Mouse (Mus musculus): ENCODE results near the gene Akap6. TPM values are rescaled to one million over a fixed set of nuclear protein-coding genes. Genes with fewer than 3 reads are reported as not detected.

The Akap6 gene
- polyA plus RNA-seq, 1 experiment from 2014 or later, result 0.04 TPM

DNA sequence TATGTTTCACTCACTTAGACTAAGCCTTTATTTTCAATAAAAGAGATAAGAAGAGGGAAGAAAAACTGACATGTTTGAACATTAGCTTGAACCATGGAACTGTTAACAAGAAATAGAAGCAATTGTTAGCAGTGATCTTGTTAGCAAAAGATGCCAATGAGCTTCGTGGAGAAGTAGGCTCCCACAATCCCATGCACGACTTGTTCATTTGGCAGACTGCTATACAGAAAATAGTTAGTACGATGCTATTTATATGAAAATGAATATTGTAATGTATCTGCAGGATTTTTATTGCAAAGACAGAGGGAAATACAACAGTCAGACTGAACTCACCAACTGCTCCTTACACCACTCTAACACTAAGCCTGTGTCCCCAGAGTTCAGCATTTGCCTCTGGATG is 162.7 kb downstream of the Akap6 start:
- no peak for ATAC-seq (ENCODE audit: low read depth)
- H3K9me3 ChIP-seq (replicated peaks; ENCODE audit: control insufficient read depth, low read length), result no peaks in the 10 kb centered on the region

GRCm38 (mm10) chr12:52868000-52868624 is 168.9 kb downstream of the Akap6 start:
- Histone ChIP-seq H3K27ac (ENCODE audit: low read length) (no peak overlapping the region), H3K4me3 (ENCODE audit: low read depth, low read length) (no peak overlapping the region), H3K4me1 (ENCODE audit: control insufficient read depth, low read depth, low read length) (no peaks in the 10 kb centered on the region), H3K4me2 (ENCODE audit: low read depth, low read length) (no peak overlapping the region), H3K9ac (ENCODE audit: low read depth, low read length) (no peak overlapping the region), H3K27me3 (ENCODE audit: control insufficient read depth, insufficient read depth, low read depth, low read length) (no peaks in the 10 kb centered on the region), H3K36me3 (ENCODE audit: control insufficient read depth, insufficient read depth) (no peaks in the 10 kb centered on the region), H3K9me3 (replicated peaks; ENCODE audit: control insufficient read depth, low read length) (no peaks in the 10 kb centered on the region)
- ATAC-seq (ENCODE audit: low read depth), result no peak
- 42% methylated on average over 8 of the region's 8 CpGs for WGBS (ENCODE audit: insufficient replicate concordance)

More for the DNA sequence above, 162.7 kb downstream of the Akap6 start:
- no peaks in the 10 kb centered on the region for H3K27me3 ChIP-seq (ENCODE audit: control insufficient read depth, insufficient read depth, low read depth, low read length)
- H3K4me2 ChIP-seq (ENCODE audit: low read depth, low read length), result no peak overlapping the region
- H3K4me3 ChIP-seq (ENCODE audit: low read depth, low read length), result no peak overlapping the region
- H3K4me1 ChIP-seq (ENCODE audit: control insufficient read depth, low read depth, low read length), result no peaks in the 10 kb centered on the region
- H3K27ac ChIP-seq (ENCODE audit: low read length), result no peak overlapping the region
- H3K9ac ChIP-seq (ENCODE audit: low read depth, low read length), result no peak overlapping the region
- 65% methylated on average over 3 of the region's 3 CpGs for WGBS (ENCODE audit: insufficient replicate concordance)
- no peaks in the 10 kb centered on the region for H3K36me3 ChIP-seq (ENCODE audit: control insufficient read depth, insufficient read depth)

DNA sequence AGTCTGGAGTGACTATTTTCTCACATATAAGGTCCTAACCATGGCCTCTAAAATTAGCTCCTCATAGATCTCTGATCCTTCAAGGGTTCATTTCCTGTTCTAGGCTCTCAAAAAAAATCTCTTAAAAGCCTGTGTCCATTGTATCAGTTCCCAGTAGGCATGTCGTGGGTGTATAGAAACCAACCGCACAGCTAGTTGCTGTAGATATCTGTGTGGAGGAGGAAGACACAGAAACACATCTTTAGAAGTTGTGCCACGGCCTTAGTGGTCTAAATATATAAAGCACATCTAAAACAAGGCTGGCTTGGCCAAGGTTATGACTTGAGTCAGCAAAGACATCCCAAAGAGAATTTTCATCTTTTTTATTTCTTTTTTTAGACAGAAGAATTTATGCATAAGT is 172.4 kb downstream of the Akap6 start:
- H3K4me2 ChIP-seq (ENCODE audit: low read depth, low read length), result no peak overlapping the region
- no peaks in the 10 kb centered on the region for H3K36me3 ChIP-seq (ENCODE audit: control insufficient read depth, insufficient read depth)
- no peaks in the 10 kb centered on the region for H3K27me3 ChIP-seq (ENCODE audit: control insufficient read depth, insufficient read depth, low read depth, low read length)
- H3K9ac ChIP-seq (ENCODE audit: low read depth, low read length), result no peak overlapping the region
- H3K27ac ChIP-seq (ENCODE audit: low read length), result no peak overlapping the region
- H3K4me3 ChIP-seq (ENCODE audit: low read depth, low read length), result no peak overlapping the region
- H3K9me3 ChIP-seq (replicated peaks; ENCODE audit: control insufficient read depth, low read length), result no peaks in the 10 kb centered on the region
- no peak for ATAC-seq (ENCODE audit: low read depth)
- H3K4me1 ChIP-seq (ENCODE audit: control insufficient read depth, low read depth, low read length), result no peaks in the 10 kb centered on the region
- 43% methylated on average over 3 of the region's 3 CpGs for WGBS (ENCODE audit: insufficient replicate concordance)

DNA sequence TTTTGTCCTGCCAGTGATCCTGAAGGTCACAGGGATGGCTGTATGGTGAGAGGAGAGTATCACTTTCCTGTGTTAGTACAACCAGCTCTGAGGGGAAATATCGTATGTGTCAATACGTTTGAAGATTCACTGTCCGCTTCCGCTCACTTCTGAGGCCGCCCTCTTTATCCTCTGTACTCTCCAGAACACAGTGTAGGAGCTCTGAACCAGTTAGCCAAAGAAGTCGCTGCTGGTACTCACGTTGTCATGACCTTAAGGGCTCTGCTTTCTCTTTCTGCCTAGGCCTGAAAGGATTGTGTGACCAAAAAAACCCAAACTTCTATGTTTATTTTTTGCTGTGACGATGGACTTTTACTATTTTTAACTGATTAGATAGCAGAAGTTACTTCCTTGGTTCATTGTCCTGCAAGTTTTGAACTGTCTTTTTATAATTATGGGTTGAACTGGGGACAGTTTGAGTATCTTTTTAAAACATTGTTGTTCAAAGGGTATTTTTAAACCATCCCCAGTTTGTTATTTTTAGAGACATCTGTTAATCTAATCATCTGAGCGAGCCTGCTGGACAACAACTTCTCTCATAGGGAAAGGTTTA is 175.2 kb downstream of the Akap6 start:
- Histone ChIP-seq H3K9ac (ENCODE audit: low read depth, low read length) (no peak overlapping the region), H3K4me3 (ENCODE audit: low read depth, low read length) (no peak overlapping the region), H3K27ac (ENCODE audit: low read length) (no peak overlapping the region), H3K27me3 (ENCODE audit: control insufficient read depth, insufficient read depth, low read depth, low read length) (no peaks in the 10 kb centered on the region), H3K9me3 (replicated peaks; ENCODE audit: control insufficient read depth, low read length) (no peaks in the 10 kb centered on the region), H3K36me3 (ENCODE audit: control insufficient read depth, insufficient read depth) (no peaks in the 10 kb centered on the region), H3K4me2 (ENCODE audit: low read depth, low read length) (no peak overlapping the region), H3K4me1 (ENCODE audit: control insufficient read depth, low read depth, low read length) (no peaks in the 10 kb centered on the region)
- 62% methylated on average over 9 of the region's 9 CpGs for WGBS (ENCODE audit: insufficient replicate concordance)
- no peak for ATAC-seq (ENCODE audit: low read depth)

DNA sequence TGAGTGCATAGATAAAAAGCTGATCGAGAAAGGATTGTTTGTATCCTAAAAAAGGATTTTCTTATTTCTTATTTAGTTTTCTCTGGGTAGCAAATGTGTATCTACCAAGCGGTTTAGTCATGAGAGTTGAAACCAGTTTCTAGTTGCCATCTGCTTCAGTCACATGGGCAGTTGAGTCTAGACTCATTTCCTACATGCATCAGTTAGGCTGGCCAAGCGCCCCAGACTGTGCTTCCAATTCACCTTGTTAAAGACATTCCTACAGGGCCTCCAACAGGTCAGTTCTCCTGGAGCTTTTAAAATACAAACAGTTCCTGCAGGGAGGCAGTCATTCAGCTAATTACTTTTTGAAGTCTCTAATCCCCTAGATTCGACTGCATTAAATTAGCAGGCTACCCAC is 176.9 kb downstream of the Akap6 start:
- WGBS (ENCODE audit: insufficient replicate concordance), result 50% methylated on average over 4 of the region's 4 CpGs
- Histone ChIP-seq H3K9me3 (replicated peaks; ENCODE audit: control insufficient read depth, low read length) (no peaks in the 10 kb centered on the region), H3K4me1 (ENCODE audit: control insufficient read depth, low read depth, low read length) (no peaks in the 10 kb centered on the region), H3K4me2 (ENCODE audit: low read depth, low read length) (no peak overlapping the region), H3K27ac (ENCODE audit: low read length) (no peak overlapping the region), H3K36me3 (ENCODE audit: control insufficient read depth, insufficient read depth) (no peaks in the 10 kb centered on the region), H3K27me3 (ENCODE audit: control insufficient read depth, insufficient read depth, low read depth, low read length) (no peaks in the 10 kb centered on the region), H3K4me3 (ENCODE audit: low read depth, low read length) (no peak overlapping the region), H3K9ac (ENCODE audit: low read depth, low read length) (no peak overlapping the region)
- no peak for ATAC-seq (ENCODE audit: low read depth)

DNA sequence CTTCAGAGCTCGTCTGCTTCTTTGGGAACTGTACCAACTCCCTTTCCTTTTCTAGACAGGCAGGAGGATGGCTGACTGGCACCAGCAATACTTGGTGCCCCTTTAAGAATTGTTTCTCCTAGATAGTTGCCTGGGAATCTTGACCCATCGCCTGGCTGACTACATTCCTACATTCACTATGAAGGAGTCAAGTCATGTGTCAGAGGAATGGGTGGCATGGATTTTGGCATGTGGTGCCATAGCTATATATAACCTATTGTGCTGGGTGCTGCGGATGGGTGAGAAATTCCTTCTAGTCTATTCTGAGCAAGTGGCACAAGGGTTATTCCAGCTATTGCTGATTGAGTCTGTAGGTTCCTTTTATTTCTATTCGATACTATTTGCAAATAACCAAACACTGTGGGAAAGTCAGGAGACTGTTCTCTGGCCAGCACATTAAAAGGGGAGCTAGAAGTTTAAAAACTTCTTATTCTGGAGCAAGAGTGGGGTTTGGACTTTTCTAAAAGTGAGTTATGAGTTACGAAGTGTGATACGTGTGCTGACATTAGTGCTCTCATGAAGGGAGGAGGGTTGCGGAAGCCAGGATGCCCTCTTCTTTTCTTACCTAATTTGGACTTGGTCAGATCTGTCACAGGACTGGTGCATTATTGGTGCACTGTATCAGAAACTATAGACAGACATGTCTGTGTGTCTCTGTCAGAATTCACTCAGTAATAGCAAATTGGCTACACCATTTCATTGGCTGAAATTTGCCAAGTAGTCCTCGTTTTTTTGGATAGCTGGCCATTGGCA is 178.0 kb downstream of the Akap6 start:
- Histone ChIP-seq H3K36me3 (ENCODE audit: control insufficient read depth, insufficient read depth) (no peaks in the 10 kb centered on the region), H3K27ac (ENCODE audit: low read length) (no peak overlapping the region), H3K4me2 (ENCODE audit: low read depth, low read length) (no peak overlapping the region), H3K9ac (ENCODE audit: low read depth, low read length) (no peak overlapping the region), H3K27me3 (ENCODE audit: control insufficient read depth, insufficient read depth, low read depth, low read length) (no peaks in the 10 kb centered on the region), H3K9me3 (replicated peaks; ENCODE audit: control insufficient read depth, low read length) (no peaks in the 10 kb centered on the region), H3K4me3 (ENCODE audit: low read depth, low read length) (no peak overlapping the region), H3K4me1 (ENCODE audit: control insufficient read depth, low read depth, low read length) (no peaks in the 10 kb centered on the region)
- WGBS (ENCODE audit: insufficient replicate concordance), result 62% methylated on average over 8 of the region's 8 CpGs
- ATAC-seq (ENCODE audit: low read depth), result no peak

GRCm38 (mm10) chr12:52879324-52879723 is 180.1 kb downstream of the Akap6 start:
- H3K36me3 ChIP-seq (ENCODE audit: control insufficient read depth, insufficient read depth), result no peaks in the 10 kb centered on the region
- H3K4me1 ChIP-seq (ENCODE audit: control insufficient read depth, low read depth, low read length), result no peaks in the 10 kb centered on the region
- no peak for ATAC-seq (ENCODE audit: low read depth)
- H3K9ac ChIP-seq (ENCODE audit: low read depth, low read length), result no peak overlapping the region
- no peaks in the 10 kb centered on the region for H3K27me3 ChIP-seq (ENCODE audit: control insufficient read depth, insufficient read depth, low read depth, low read length)
- no peak overlapping the region for H3K27ac ChIP-seq (ENCODE audit: low read length)
- 80% methylated on average over 8 of the region's 8 CpGs for WGBS (ENCODE audit: insufficient replicate concordance)
- H3K9me3 ChIP-seq (replicated peaks; ENCODE audit: control insufficient read depth, low read length), result no peaks in the 10 kb centered on the region
- H3K4me2 ChIP-seq (ENCODE audit: low read depth, low read length), result no peak overlapping the region
- H3K4me3 ChIP-seq (ENCODE audit: low read depth, low read length), result no peak overlapping the region

GRCm38 (mm10) chr12:52892519-52892918 is 193.3 kb downstream of the Akap6 start:
- ATAC-seq (ENCODE audit: low read depth), result no peak
- no peak overlapping the region for H3K4me3 ChIP-seq (ENCODE audit: low read depth, low read length)
- no peaks in the 10 kb centered on the region for H3K27me3 ChIP-seq (ENCODE audit: control insufficient read depth, insufficient read depth, low read depth, low read length)
- no peak overlapping the region for H3K27ac ChIP-seq (ENCODE audit: low read length)
- 73% methylated on average over 7 of the region's 7 CpGs for WGBS (ENCODE audit: insufficient replicate concordance)
- no peak overlapping the region for H3K4me2 ChIP-seq (ENCODE audit: low read depth, low read length)
- H3K4me1 ChIP-seq (ENCODE audit: control insufficient read depth, low read depth, low read length), result no peaks in the 10 kb centered on the region
- H3K9ac ChIP-seq (ENCODE audit: low read depth, low read length), result no peak overlapping the region
- H3K36me3 ChIP-seq (ENCODE audit: control insufficient read depth, insufficient read depth), result no peaks in the 10 kb centered on the region
- H3K9me3 ChIP-seq (replicated peaks; ENCODE audit: control insufficient read depth, low read length), result no peaks in the 10 kb centered on the region
